ENCODE assay signal across 15 mouse cellular contexts in genomic region chr6:121076929-121077566, GRCm38 (mm10). TPM values are rescaled to one million over a fixed set of nuclear protein-coding genes. Genes with fewer than 3 reads are reported as not detected.
DNase-seq lines count a peak whose midpoint lies in the region; ATAC-seq lines count a peak whose summit lies in the region.
"Had no signal": no experiment of that assay in that cellular context is flagged by ENCODE, and none has a peak within 500 bp of the region (broad histone marks: within the 10 kb centered on the region; RNA-seq: fewer than 3 reads in every experiment).

No protein-coding gene starts in this region.

- H3K4me3 ChIP-seq in heart, embryonic 16.5 days (ENCODE audit: low read length), result no peak overlapping the region
- no peak overlapping the region for H3K4me3 ChIP-seq in stomach, embryonic 16.5 days (replicated peaks; ENCODE audit: low read length)
- H3K4me3 ChIP-seq in forebrain, embryonic 11.5 days (ENCODE audit: low read depth, low read length), result no peak overlapping the region
- H3K4me3 ChIP-seq: limb, embryonic 13.5 days had no signal

- H3K36me3 ChIP-seq in heart, embryonic 16.5 days (ENCODE audit: control insufficient read depth, insufficient read depth), result no peaks in the 10 kb centered on the region
- H3K36me3 ChIP-seq in stomach, embryonic 16.5 days (ENCODE audit: control insufficient read depth, insufficient read depth, low read length), result no peaks in the 10 kb centered on the region
- no peaks in the 10 kb centered on the region for H3K36me3 ChIP-seq in forebrain, embryonic 11.5 days (ENCODE audit: control insufficient read depth, insufficient read depth, low read length)
- H3K36me3 ChIP-seq: limb, embryonic 13.5 days had no signal

- ATAC-seq in heart, embryonic 16.5 days (replicated peaks; ENCODE audit: extremely low read depth, insufficient read depth, low FRiP score), result no peak
- peak; percentile 81 to 86 for ATAC-seq in hematopoietic stem cell, adult 5-6 weeks (replicated peaks in 1 of 2; ENCODE audit: insufficient read depth in 1 of 2, low FRiP score in 2 of 2, low TSS enrichment in 1 of 2, low read depth in 1 of 2, poor library complexity in 2 of 2, severe bottlenecking in 2 of 2)
- no peak for ATAC-seq in stomach, embryonic 16.5 days (ENCODE audit: insufficient read depth, low FRiP score)
- ATAC-seq in forebrain, embryonic 11.5 days (replicated peaks; ENCODE audit: low FRiP score), result no peak
- no peak for ATAC-seq in monocyte, adult 5-6 weeks (replicated peaks; ENCODE audit: insufficient number of reproducible peaks, low FRiP score, low TSS enrichment, poor library complexity, severe bottlenecking)
- ATAC-seq: forebrain, postnatal 0 days; midbrain, embryonic 16.5 days had no signal

- DNase-seq in heart, adult 18-20 months, result no peak
- DNase-seq in MEL-GATA-1-ER (ENCODE audit: extremely low read depth, low read depth), result peak; percentile 35
- no peak for DNase-seq in forebrain, embryonic 11.5 days (ENCODE audit: low spot score)
- DNase-seq: adrenal gland, postnatal 36 days; cerebellum, adult 11 months; forebrain, postnatal 0 days; gastrocnemius, postnatal 14 days; kidney, postnatal 14 days; lung, postnatal 10 days had no signal

- no peaks in the 10 kb centered on the region for H3K9me3 ChIP-seq in heart, embryonic 16.5 days (replicated peaks; ENCODE audit: control insufficient read depth, low read length)
- H3K9me3 ChIP-seq in stomach, embryonic 16.5 days (replicated peaks; ENCODE audit: control insufficient read depth, low read length), result no peaks in the 10 kb centered on the region
- no peaks in the 10 kb centered on the region for H3K9me3 ChIP-seq in forebrain, embryonic 11.5 days (ENCODE audit: control insufficient read depth, low read length)
- H3K9me3 ChIP-seq: limb, embryonic 13.5 days had no signal

- H3K27ac ChIP-seq in heart, embryonic 16.5 days (ENCODE audit: low read length), result peak overlapping the region; percentile 52
- 0 out of 2 replicates have a peak overlapping the region, but pooled peaks have one; percentile 12 for H3K27ac ChIP-seq in stomach, embryonic 16.5 days (ENCODE audit: low read length)
- H3K27ac ChIP-seq in forebrain, embryonic 11.5 days (ENCODE audit: low read depth, low read length), result no peak overlapping the region
- H3K27ac ChIP-seq: limb, embryonic 13.5 days had no signal

- H3K9ac ChIP-seq in heart, embryonic 16.5 days (ENCODE audit: low read length), result no peak overlapping the region
- H3K9ac ChIP-seq in stomach, embryonic 16.5 days (ENCODE audit: low read length), result no peak overlapping the region
- H3K9ac ChIP-seq in forebrain, embryonic 11.5 days (ENCODE audit: low read length), result no peak overlapping the region
- H3K9ac ChIP-seq: forebrain, postnatal 0 days; limb, embryonic 13.5 days had no signal

- no peak overlapping the region for H3K4me2 ChIP-seq in heart, embryonic 16.5 days (ENCODE audit: low read depth, low read length)
- no peak overlapping the region for H3K4me2 ChIP-seq in stomach, embryonic 16.5 days (ENCODE audit: low read depth, low read length)
- no peak overlapping the region for H3K4me2 ChIP-seq in forebrain, embryonic 11.5 days (ENCODE audit: low read depth, low read length, severe bottlenecking)
- H3K4me2 ChIP-seq: limb, embryonic 13.5 days had no signal

- WGBS in heart, embryonic 16.5 days, result 53% methylated on average over 12 of the region's 12 CpGs
- 71% methylated on average over 12 of the region's 12 CpGs for WGBS in stomach, embryonic 16.5 days
- 95% methylated on average over 12 of the region's 12 CpGs for WGBS in forebrain, embryonic 11.5 days

- no peaks in the 10 kb centered on the region for H3K27me3 ChIP-seq in heart, embryonic 16.5 days (ENCODE audit: control insufficient read depth, insufficient read depth, low read length)
- no peaks in the 10 kb centered on the region for H3K27me3 ChIP-seq in stomach, embryonic 16.5 days (ENCODE audit: control insufficient read depth, insufficient read depth, low read length)
- no peaks in the 10 kb centered on the region for H3K27me3 ChIP-seq in forebrain, embryonic 11.5 days (ENCODE audit: control insufficient read depth, insufficient read depth, low read length)
- H3K27me3 ChIP-seq: limb, embryonic 13.5 days had no signal

- peaks cover 49% of the 10 kb centered on the region for H3K4me1 ChIP-seq in heart, embryonic 16.5 days (ENCODE audit: control insufficient read depth, insufficient read depth, low read length)
- H3K4me1 ChIP-seq in stomach, embryonic 16.5 days (ENCODE audit: control insufficient read depth, insufficient read depth, low read length), result peaks cover 10% of the 10 kb centered on the region
- no peaks in the 10 kb centered on the region; the same call in 1 of the 2 replicates for H3K4me1 ChIP-seq in forebrain, embryonic 11.5 days (replicated peaks; ENCODE audit: control insufficient read depth, insufficient read depth, low read length)

RNA-seq across cellular contexts. Expression of gene Mical3, which starts 53.8 kb away (rescaled TPM):
- polyA plus RNA-seq in heart, embryonic 16.5 days (2015; fragmentation: Nextera tagmentation; extraction: Ambion mirVana), result 27.2 and 30.4 TPM in 2 replicates
- 100 to 1,000 TPM; 109 to 123 TPM for total RNA-seq in heart, adult 18-20 months (2021)
- total RNA-seq in hematopoietic stem cell, adult 5-6 weeks (2017), result 6.6 and 8.1 TPM in 2 replicates
- polyA plus RNA-seq in stomach, embryonic 16.5 days (2015; fragmentation: Nextera tagmentation; extraction: Ambion mirVana), result 8.9 and 11.5 TPM in 2 replicates
- polyA plus RNA-seq in forebrain, embryonic 11.5 days (2014; fragmentation: Nextera tagmentation; extraction: Ambion mirVana), result 15.7 and 18.0 TPM in 2 replicates
- 1.3 to 2.9 TPM (median 2.6 TPM) in 3 replicates for total RNA-seq in monocyte, adult 5-6 weeks (2017)

Comparison
In these comparisons a context has a peak if more than half of its experiments do, and no peak if none do; other contexts are left out.
1. ATAC-seq: peak in hematopoietic stem cell, adult 5-6 weeks (2 of 2); none in heart, embryonic 16.5 days (single experiment), stomach, embryonic 16.5 days (single experiment), forebrain, embryonic 11.5 days (single experiment) and monocyte, adult 5-6 weeks (single experiment).
2. RNA of gene Mical3, which starts 53.8 kb away (total RNA-seq): 109 to 123 TPM in heart, adult 18-20 months; 6.6 to 8.1 TPM in hematopoietic stem cell, adult 5-6 weeks and 1.3 to 2.9 TPM in monocyte, adult 5-6 weeks; every median in the first group is over 10 times any median in the second.